Mouse (Mus musculus): Measurements from ENCODE around the gene Cnot10.

DNA sequence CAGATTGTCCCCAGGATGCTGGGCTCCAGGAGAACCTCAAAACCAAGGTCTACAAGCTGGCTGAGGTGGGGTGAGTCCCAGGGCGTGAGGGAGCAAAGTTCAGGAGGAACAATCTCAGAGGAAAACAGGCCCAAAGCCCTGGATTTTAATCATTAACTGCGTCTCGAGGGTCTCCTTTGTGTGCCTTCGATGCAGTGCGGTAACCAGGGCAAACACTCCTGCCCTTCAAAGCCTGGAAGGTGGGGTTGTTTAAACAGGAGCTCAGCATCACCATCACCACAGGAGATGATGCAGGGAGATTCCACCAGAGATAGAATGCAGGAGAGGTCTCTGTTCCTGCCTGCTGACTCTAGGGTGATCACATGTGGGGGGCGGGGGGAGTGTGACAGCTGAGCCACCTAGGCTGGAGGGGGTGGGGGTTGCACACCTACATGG, 92.3 kb downstream of the Cnot10 start:
- TF ChIP-seq FLI1 (IDR thresholded peaks at IDR 0.05; ENCODE audit: low read length), result no peak
- no peak for TF ChIP-seq GATA1 (IDR thresholded peaks at IDR 0.05; ENCODE audit: borderline replicate concordance, low read length)

Data from megakaryocyte, embryonic 14.5 days (primary cell).